Mouse (Mus musculus): ENCODE measurements around the gene Prickle2.

DNA sequence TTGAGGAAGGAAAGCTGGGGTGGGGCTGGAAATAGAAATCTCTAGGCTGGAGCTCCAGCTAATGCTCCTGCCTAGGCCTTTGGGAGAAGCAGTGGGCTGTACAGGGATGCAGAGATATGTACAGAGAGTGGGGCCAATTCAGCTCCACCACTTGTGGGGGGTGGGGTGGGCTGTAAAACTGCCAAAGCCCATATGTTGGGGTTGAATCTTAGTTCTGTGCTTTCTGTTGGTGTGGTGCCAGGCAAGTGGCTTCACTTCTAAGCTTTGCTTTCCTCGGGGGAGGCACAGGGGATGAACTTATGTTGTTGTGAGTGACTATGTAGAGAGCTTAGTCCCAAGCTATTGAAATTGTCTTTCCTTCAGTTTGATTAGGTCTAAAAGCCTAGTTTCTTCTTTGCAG, 292.0 kb downstream of the Prickle2 start:
- no peak for TF ChIP-seq CTCF (IDR thresholded peaks at IDR 0.05; ENCODE audit: extremely low read depth, insufficient read depth, insufficient read length, insufficient replicate concordance)
- TF ChIP-seq POLR2A (IDR thresholded peaks at IDR 0.05; ENCODE audit: low read depth, low read length), result no peak

Measured in spleen, adult 2 months (tissue).